Mouse (Mus musculus) ES-E14 (cell line): ENCODE measurements around the gene Olfr412. TPM values are rescaled to one million over a fixed set of nuclear protein-coding genes. Genes with fewer than 3 reads are reported as not detected.

Experiments used
- DNase-seq: peaks from one replicate; pipeline ENCODE4 v3.0.0-alpha.2; 2013; ENCODE audit warnings: low read depth, low spot score
- H3K27ac ChIP-seq: 2 replicates; pipeline ENCODE4 v1.5.1; 2012; ENCODE audit warnings: low read depth, mild to moderate bottlenecking, low read length, moderate library complexity, mixed read lengths; ENCODE audit not compliant: poor library complexity, insufficient read depth, severe bottlenecking
- H3K36me3 ChIP-seq: 2 replicates; pipeline ENCODE4 v1.6.1; 2012; ENCODE audit warnings: mild to moderate bottlenecking, low read length, moderate library complexity, mixed read lengths; ENCODE audit not compliant: control insufficient read depth, poor library complexity, insufficient read depth, severe bottlenecking
- H3K4me1 ChIP-seq, 2 experiments: fragments of 150-350 bp in 1 of 2; sonication (generic) in 1 of 2; 2 replicates each; pipeline ENCODE4 v1.6.1; 2012; ENCODE audit warnings: low read length in 2 of 2, mild to moderate bottlenecking in 1 of 2, mixed read lengths in 1 of 2; ENCODE audit not compliant: control insufficient read depth in 2 of 2, insufficient read depth in 2 of 2, poor library complexity in 1 of 2
- H3K4me3 ChIP-seq, 2 experiments: fragments of 150-350 bp in 1 of 2; sonication (generic) in 1 of 2; 2 replicates each; pipeline ENCODE4 v1.5.1; 2012; ENCODE audit warnings: low read length in 2 of 2, low read depth in 1 of 2, mild to moderate bottlenecking in 1 of 2, mixed read lengths in 1 of 2; ENCODE audit not compliant: insufficient read depth in 1 of 2, poor library complexity in 1 of 2, severe bottlenecking in 1 of 2
- H3K9ac ChIP-seq: 2 replicates; pipeline ENCODE4 v1.6.1; 2012; ENCODE audit warnings: low read depth, mild to moderate bottlenecking, low read length, mixed read lengths; ENCODE audit not compliant: poor library complexity, insufficient read depth, severe bottlenecking
- H3K9me3 ChIP-seq: fragments of 150-350 bp; sonication (generic); 2 replicates; pipeline ENCODE4 v1.6.1; 2012; ENCODE audit warnings: low read depth, mild to moderate bottlenecking, low read length; ENCODE audit not compliant: control insufficient read depth, insufficient read depth
- CHD2 ChIP-seq: IDR thresholded peaks from 2 replicates; pipeline ENCODE4 v1.6.1; 2014; ENCODE audit warnings: mild to moderate bottlenecking, low read depth, low read length, inconsistent platforms
- HCFC1 ChIP-seq: IDR thresholded peaks from 2 replicates; pipeline ENCODE4 v1.6.1; 2012; ENCODE audit warnings: low read length, inconsistent platforms, borderline replicate concordance; ENCODE audit not compliant: insufficient read depth
- MAFK ChIP-seq: IDR thresholded peaks from 2 replicates; pipeline ENCODE4 v1.6.1; 2014; ENCODE audit warnings: mild to moderate bottlenecking, low read depth, low read length, inconsistent platforms; ENCODE audit not compliant: insufficient read depth
- ZC3H11A ChIP-seq: IDR thresholded peaks from 2 replicates; pipeline ENCODE4 v1.6.1; 2012; ENCODE audit warnings: low read depth, mild to moderate bottlenecking, inconsistent platforms, low read length, borderline replicate concordance
- ZNF384 ChIP-seq: IDR thresholded peaks from 2 replicates; pipeline ENCODE4 v1.6.1; 2012; ENCODE audit warnings: low read depth, low read length, inconsistent platforms
- in situ Hi-C, 2 experiments: fragments of 600-800 bp; cut with MboI; formaldehyde crosslinking; loops; one replicate each; pipeline ENCODE4 v1.15.1; 2025; ENCODE audit warnings: low sequenced_read_pairs in 2 of 2, inconsistent platforms in 1 of 2; ENCODE audit not compliant: unreplicated experiment in 2 of 2
- total RNA-seq: library from RNA; depleted of rRNA; stranded (reverse); fragments of 300-350 nt; gene quantifications from 2 replicates; pipeline ENCODE4 v1.2.3, GENCODE M21; 2012; rRNA removed

Gene Olfr412
- not detected in 2 replicates for total RNA-seq

DNA sequence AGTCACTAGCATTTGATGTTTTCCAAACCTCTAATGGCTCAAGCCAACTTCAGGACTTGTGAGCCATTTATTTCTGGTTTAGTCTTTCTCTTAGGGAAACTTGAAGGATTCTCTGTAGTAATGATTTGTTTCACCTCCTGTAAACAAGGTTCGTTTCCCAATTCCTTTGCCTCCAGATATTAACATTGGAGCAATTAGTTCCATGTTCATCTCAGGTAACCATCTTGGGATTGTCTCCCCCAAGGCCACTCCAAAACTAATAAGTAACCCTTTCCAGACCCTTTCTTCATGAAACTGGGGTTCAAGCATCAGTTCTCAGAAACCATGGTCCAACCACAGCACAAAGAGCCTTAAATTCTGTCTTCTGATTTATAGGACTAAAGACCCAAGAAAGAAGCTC, at the start of gene Olfr412:
Gene Olfr412 (plus strand): TSS at position 301 of the 400 bp plus-strand sequence.
- DNase-seq, result no peak
- Histone ChIP-seq H3K4me1 (no peaks in the 10 kb centered on the region), H3K9ac (no peak within 1 kb of the TSS), H3K36me3 (no peaks in the 10 kb centered on the region), H3K4me3 (no peak within 1 kb of the TSS), H3K27ac (no peak within 1 kb of the TSS), H3K9me3 (0 out of 2 replicates have a peak, but pooled peaks cover 2% of the 10 kb centered on the region)
- in situ Hi-C loops, result loop anchor here in 1 of 2 experiments (10.0 kb wide), 1 partner anchor 307 kb away; the partner anchor contains the start of genes Olfr139 and Olfr399
- TF ChIP-seq ZC3H11A (no peak), MAFK (no peak), ZNF384 (no peak), CHD2 (no peak)

DNA sequence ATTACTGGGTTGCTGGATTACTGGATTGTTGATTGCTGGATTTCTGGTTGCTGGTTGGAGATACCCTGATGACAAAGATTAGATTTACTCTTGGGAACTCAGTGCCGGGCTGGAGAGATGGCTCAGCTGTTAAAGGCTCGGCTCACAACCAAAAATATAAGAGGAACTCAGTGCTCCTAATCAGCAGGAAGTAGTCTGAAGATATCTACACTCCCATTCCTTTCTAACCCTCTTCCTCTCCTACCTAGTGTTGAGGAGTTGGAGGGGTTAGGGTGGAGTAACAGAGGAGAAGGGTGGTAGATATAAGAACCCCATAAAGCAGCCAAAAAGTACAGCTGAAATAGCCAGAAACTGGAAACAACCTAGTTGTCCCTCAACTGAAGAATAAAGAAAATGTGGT, 35.8 kb upstream of the Olfr412 start:
- in situ Hi-C loops, result no loop called here
- no peak for TF ChIP-seq MAFK
- no peak for TF ChIP-seq ZNF384
- TF ChIP-seq CHD2, result no peak
- no peak for TF ChIP-seq ZC3H11A
- TF ChIP-seq HCFC1, result no peak
- Histone ChIP-seq H3K36me3 (no peaks in the 10 kb centered on the region), H3K4me3 (no peak overlapping the region), H3K27ac (no peak overlapping the region), H3K9me3 (no peaks in the 10 kb centered on the region), H3K4me1 (no peaks in the 10 kb centered on the region), H3K9ac (no peak overlapping the region)
- no peak for DNase-seq

DNA sequence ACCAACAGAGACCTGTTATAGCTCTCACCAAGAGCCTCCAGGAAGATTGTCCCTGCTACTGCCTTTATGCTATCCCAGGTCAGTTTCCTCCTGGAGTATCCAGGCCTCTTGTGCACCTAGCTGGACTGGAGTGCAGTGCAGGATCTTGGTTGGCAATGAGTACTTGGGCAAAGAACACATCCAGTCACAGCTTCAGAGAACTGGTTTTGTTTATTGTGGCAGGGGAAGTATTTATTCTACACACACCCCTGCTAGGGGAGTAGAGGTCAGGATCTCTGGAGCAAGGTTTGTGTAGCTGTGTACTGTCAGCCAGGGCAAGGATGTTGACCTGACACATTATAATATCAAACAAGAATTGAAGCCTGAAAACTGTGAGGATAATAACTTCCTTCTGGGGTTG, 33.1 kb upstream of the Olfr412 start:
- H3K36me3 ChIP-seq, result no peaks in the 10 kb centered on the region
- DNase-seq, result no peak
- H3K4me1 ChIP-seq, result no peaks in the 10 kb centered on the region
- H3K9ac ChIP-seq, result no peak overlapping the region
- in situ Hi-C loops, result no loop called here
- TF ChIP-seq CHD2 (no peak), MAFK (no peak), ZNF384 (no peak), HCFC1 (no peak), ZC3H11A (no peak)
- no peaks in the 10 kb centered on the region for H3K9me3 ChIP-seq
- H3K27ac ChIP-seq, result no peak overlapping the region
- no peak overlapping the region for H3K4me3 ChIP-seq

DNA sequence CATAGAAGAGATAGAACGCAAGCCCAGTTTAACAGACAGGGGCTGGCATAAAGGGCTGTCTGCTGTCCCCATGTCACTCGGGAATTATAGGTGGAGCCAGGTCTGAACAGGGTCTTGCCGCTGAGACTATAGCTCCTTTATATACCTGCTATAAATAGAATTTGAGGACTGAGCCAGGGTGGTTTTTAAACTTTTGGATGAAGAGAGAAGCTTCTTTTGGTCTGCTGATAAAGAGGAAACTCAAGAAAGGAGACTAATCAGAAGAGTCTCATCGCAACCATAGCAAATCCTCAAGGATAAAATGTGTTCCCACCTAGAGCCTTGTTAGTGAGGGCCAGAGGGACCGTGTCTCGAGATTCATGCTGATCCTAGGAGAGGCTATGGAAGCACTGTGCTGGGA, 23.9 kb upstream of the Olfr412 start, which contains the start of gene Olfr410:
Gene Olfr410 (minus strand): TSS at position 101 of the 400 bp plus-strand sequence.
- no peak for TF ChIP-seq MAFK
- TF ChIP-seq HCFC1, result no peak
- TF ChIP-seq ZNF384, result no peak
- no peak for TF ChIP-seq ZC3H11A
- TF ChIP-seq CHD2, result no peak
- in situ Hi-C loops, result no loop called here
- H3K9ac ChIP-seq, result no peak within 1 kb of the TSS
- no peak for DNase-seq
- H3K4me1 ChIP-seq, result no peaks in the 10 kb centered on the region
- no peak within 1 kb of the TSS for H3K27ac ChIP-seq
- no peaks in the 10 kb centered on the region for H3K9me3 ChIP-seq
- H3K4me3 ChIP-seq, result no peak within 1 kb of the TSS
- H3K36me3 ChIP-seq, result no peaks in the 10 kb centered on the region

DNA sequence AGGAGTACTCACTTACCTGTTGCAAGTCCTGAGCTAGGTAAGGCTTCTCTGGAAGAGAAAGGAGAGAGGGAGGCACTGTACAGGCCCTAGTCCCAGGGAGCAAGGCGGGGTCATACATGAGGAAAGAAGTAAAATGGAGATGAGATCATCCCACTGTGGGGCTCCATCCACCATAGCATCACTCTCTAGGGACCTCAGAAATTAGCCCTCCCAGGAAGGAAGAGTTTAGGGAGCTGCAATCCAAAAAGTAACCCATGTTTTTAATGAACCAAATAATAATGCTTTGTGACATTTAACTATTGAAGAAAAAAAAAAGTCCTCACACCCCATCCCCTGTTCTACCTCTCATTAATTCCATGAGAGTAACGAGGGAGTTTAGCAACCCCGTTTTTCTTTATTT, 9.3 kb upstream of the Olfr412 start, which contains the start of gene Olfr411:
Gene Olfr411 (minus strand): TSS at position 101 of the 400 bp plus-strand sequence.
- TF ChIP-seq MAFK (no peak), HCFC1 (no peak), CHD2 (no peak), ZNF384 (no peak), ZC3H11A (no peak)
- no peak within 1 kb of the TSS for H3K4me3 ChIP-seq
- no peaks in the 10 kb centered on the region for H3K4me1 ChIP-seq
- no peak for DNase-seq
- no peak within 1 kb of the TSS for H3K9ac ChIP-seq
- no peaks in the 10 kb centered on the region for H3K36me3 ChIP-seq
- in situ Hi-C loops, result no loop called here
- no peak within 1 kb of the TSS for H3K27ac ChIP-seq
- H3K9me3 ChIP-seq, result no peaks in the 10 kb centered on the region
